Comparison of ENCODE assay signal across 14 mouse cellular contexts in the genomic region with DNA sequence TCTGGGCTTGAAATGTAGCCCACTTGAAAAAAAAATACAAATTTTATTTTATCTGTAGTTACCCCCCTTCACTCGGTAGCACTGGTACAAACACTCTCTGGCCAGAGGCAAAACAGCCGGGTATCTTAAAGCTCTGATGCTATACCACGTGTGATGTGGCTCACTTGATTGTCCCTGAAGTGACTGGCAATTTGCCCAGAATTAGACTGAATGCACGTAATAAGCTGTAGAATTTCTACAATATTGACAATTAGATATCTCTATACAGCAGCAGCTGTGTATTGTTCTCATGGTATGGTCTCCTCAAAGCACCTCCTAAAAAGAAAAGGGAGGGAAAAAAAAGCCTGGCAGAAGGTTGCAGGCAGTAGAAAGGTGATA.
DNase-seq lines count a peak whose midpoint lies in the region; ATAC-seq lines count a peak whose summit lies in the region.
"Had no signal": no experiment of that assay in that cellular context is flagged by ENCODE, and none has a peak within 500 bp of the region (broad histone marks: within the 10 kb centered on the region; RNA-seq: fewer than 3 reads in every experiment).

No protein-coding gene starts in this region.

- WGBS in forebrain, embryonic 11.5 days = 41% methylated on average over 4 of the region's 4 CpGs
- 68% methylated on average over 4 of the region's 4 CpGs for WGBS in forebrain, embryonic 10.5 days
- 4% methylated on average over 4 of the region's 4 CpGs for WGBS in forebrain, embryonic 16.5 days
- WGBS in midbrain, embryonic 13.5 days = 20% methylated on average over 4 of the region's 4 CpGs

- H3K27ac ChIP-seq in forebrain, embryonic 11.5 days (ENCODE audit: low read depth, low read length) = no peak overlapping the region
- H3K27ac ChIP-seq in forebrain, embryonic 10.5 days = no peak overlapping the region
- no peak overlapping the region for H3K27ac ChIP-seq in forebrain, embryonic 16.5 days (ENCODE audit: low read length)
- 0 out of 2 replicates have a peak overlapping the region, but pooled peaks have one; percentile 10 for H3K27ac ChIP-seq in midbrain, embryonic 13.5 days
- H3K27ac ChIP-seq: heart, embryonic 13.5 days; liver, embryonic 13.5 days had no signal

- no peak overlapping the region for H3K4me2 ChIP-seq in forebrain, embryonic 11.5 days (ENCODE audit: low read depth, low read length, severe bottlenecking)
- no peak overlapping the region for H3K4me2 ChIP-seq in forebrain, embryonic 16.5 days (ENCODE audit: low read length)
- no peak overlapping the region for H3K4me2 ChIP-seq in midbrain, embryonic 13.5 days (replicated peaks)
- H3K4me2 ChIP-seq: heart, embryonic 13.5 days; liver, embryonic 13.5 days had no signal

- no peaks in the 10 kb centered on the region for H3K4me1 ChIP-seq in forebrain, embryonic 11.5 days (replicated peaks; ENCODE audit: control insufficient read depth, insufficient read depth, low read length)
- peaks cover 6% of the 10 kb centered on the region; the same call in 1 of the 2 replicates for H3K4me1 ChIP-seq in forebrain, embryonic 10.5 days
- 0 out of 2 replicates have a peak, but pooled peaks cover 2% of the 10 kb centered on the region for H3K4me1 ChIP-seq in forebrain, embryonic 16.5 days (replicated peaks; ENCODE audit: control insufficient read depth, insufficient read depth, low read length)
- H3K4me1 ChIP-seq in midbrain, embryonic 13.5 days (replicated peaks) = peaks cover 11% of the 10 kb centered on the region
- H3K4me1 ChIP-seq: liver, embryonic 13.5 days had no signal

- ATAC-seq in forebrain, embryonic 11.5 days (replicated peaks; ENCODE audit: low FRiP score) = peak; percentile 85
- ATAC-seq in forebrain, embryonic 16.5 days = peak; percentile 81
- ATAC-seq in midbrain, embryonic 13.5 days = peak; percentile 92
- no peak for ATAC-seq in frontal cortex, adult (ENCODE audit: low TSS enrichment)

- H3K9ac ChIP-seq in forebrain, embryonic 11.5 days (ENCODE audit: low read length) = no peak overlapping the region
- no peak overlapping the region for H3K9ac ChIP-seq in forebrain, embryonic 16.5 days (replicated peaks; ENCODE audit: low read depth, low read length)
- H3K9ac ChIP-seq in midbrain, embryonic 13.5 days (replicated peaks) = no peak overlapping the region
- H3K9ac ChIP-seq: heart, embryonic 13.5 days; liver, embryonic 13.5 days had no signal

- no peaks in the 10 kb centered on the region for H3K36me3 ChIP-seq in forebrain, embryonic 11.5 days (ENCODE audit: control insufficient read depth, insufficient read depth, low read length)
- H3K36me3 ChIP-seq in forebrain, embryonic 10.5 days (replicated peaks) = no peaks in the 10 kb centered on the region
- no peaks in the 10 kb centered on the region for H3K36me3 ChIP-seq in forebrain, embryonic 16.5 days (ENCODE audit: control insufficient read depth, insufficient read depth)
- no peaks in the 10 kb centered on the region for H3K36me3 ChIP-seq in midbrain, embryonic 13.5 days
- H3K36me3 ChIP-seq: heart, embryonic 13.5 days; liver, embryonic 13.5 days had no signal

- H3K9me3 ChIP-seq in forebrain, embryonic 11.5 days (ENCODE audit: control insufficient read depth, low read length) = no peaks in the 10 kb centered on the region
- no peaks in the 10 kb centered on the region for H3K9me3 ChIP-seq in forebrain, embryonic 10.5 days
- H3K9me3 ChIP-seq in forebrain, embryonic 16.5 days (ENCODE audit: control insufficient read depth, low read length) = no peaks in the 10 kb centered on the region
- no peaks in the 10 kb centered on the region for H3K9me3 ChIP-seq in midbrain, embryonic 13.5 days
- H3K9me3 ChIP-seq: heart, embryonic 13.5 days; liver, embryonic 13.5 days had no signal

- DNase-seq in forebrain, embryonic 11.5 days (ENCODE audit: low spot score) = no peak
- no peak for DNase-seq in forebrain, embryonic 10.5 days (ENCODE audit: extremely low spot score, low spot score)
- peak; percentile 15 for DNase-seq in MEL-GATA-1-ER (ENCODE audit: extremely low read depth, low read depth)
- no peak for DNase-seq in thymus, postnatal 10 days (ENCODE audit: low spot score in 2 of 2)
- DNase-seq in left cerebral cortex, adult 9 months (ENCODE audit: low spot score in 2 of 2) = no peak
- DNase-seq: gastrocnemius, postnatal 14 days; kidney, adult 9 months; liver, embryonic 13.5 days; thymus, postnatal 14 days had no signal

- H3K27me3 ChIP-seq in forebrain, embryonic 11.5 days (ENCODE audit: control insufficient read depth, insufficient read depth, low read length) = no peaks in the 10 kb centered on the region
- no peaks in the 10 kb centered on the region for H3K27me3 ChIP-seq in forebrain, embryonic 10.5 days (ENCODE audit: poor library complexity, severe bottlenecking)
- H3K27me3 ChIP-seq in forebrain, embryonic 16.5 days (replicated peaks; ENCODE audit: control insufficient read depth, insufficient read depth, low read length) = no peaks in the 10 kb centered on the region
- no peaks in the 10 kb centered on the region for H3K27me3 ChIP-seq in midbrain, embryonic 13.5 days
- H3K27me3 ChIP-seq: heart, embryonic 13.5 days; liver, embryonic 13.5 days had no signal

- no peak overlapping the region for H3K4me3 ChIP-seq in forebrain, embryonic 11.5 days (ENCODE audit: low read depth, low read length)
- H3K4me3 ChIP-seq in forebrain, embryonic 10.5 days = no peak overlapping the region
- H3K4me3 ChIP-seq in forebrain, embryonic 16.5 days (replicated peaks; ENCODE audit: low read length) = no peak overlapping the region
- H3K4me3 ChIP-seq in midbrain, embryonic 13.5 days (replicated peaks) = no peak overlapping the region
- H3K4me3 ChIP-seq: erythroblast, embryonic 14.5 days; heart, embryonic 13.5 days; liver, embryonic 13.5 days had no signal
